Mouse (Mus musculus) liver, embryonic 11.5 days (tissue): Measurements from ENCODE around the gene Slc35g3. TPM values are rescaled to one million over a fixed set of nuclear protein-coding genes. Genes with fewer than 3 reads are reported as not detected.

Experiments used
- polyA plus RNA-seq: library from polyadenylated mRNA; unstranded; fragments of >200 nt; fragmentation: Nextera tagmentation; extraction: Ambion mirVana; gene quantifications from 2 replicates; pipeline ENCODE4 v1.2.1, GENCODE M21; 2014

Gene Slc35g3
- polyA plus RNA-seq, 1 experiment from 2014 or later = not detected

Other genes with a start within 250 kb of the Slc35g3 start
- 0.14 and 0.52 TPM in 2 replicates for gene Dnah2, start 212.9 kb downstream of the Slc35g3 start, polyA plus RNA-seq
- 1.8 and 2.4 TPM in 2 replicates for gene Efnb3, start 201.8 kb downstream of the Slc35g3 start, polyA plus RNA-seq
- gene Wrap53, start 181.7 kb downstream of the Slc35g3 start, polyA plus RNA-seq = 33.7 and 39.3 TPM in 2 replicates
- gene Trp53, start 181.6 kb downstream of the Slc35g3 start, polyA plus RNA-seq = 196 and 198 TPM in 2 replicates
- gene Atp1b2, start 156.0 kb downstream of the Slc35g3 start, polyA plus RNA-seq = 76.2 and 79.5 TPM in 2 replicates
- gene Shbg, start 144.1 kb downstream of the Slc35g3 start, polyA plus RNA-seq = 42.9 and 43.8 TPM in 2 replicates
- 16.7 and 18.0 TPM in 2 replicates for gene Sat2, start 139.9 kb downstream of the Slc35g3 start, polyA plus RNA-seq
- gene Fxr2, start 129.0 kb downstream of the Slc35g3 start, polyA plus RNA-seq = 22.8 and 26.2 TPM in 2 replicates
- not detected in 2 replicates for gene Sox15, start 106.7 kb downstream of the Slc35g3 start, polyA plus RNA-seq
- gene Mpdu1, start 99.3 kb downstream of the Slc35g3 start, polyA plus RNA-seq = 20.7 and 24.0 TPM in 2 replicates
- 21.0 and 22.0 TPM in 2 replicates for gene Cd68, start 95.8 kb downstream of the Slc35g3 start, polyA plus RNA-seq
- gene Eif4a1, start 89.5 kb downstream of the Slc35g3 start, polyA plus RNA-seq = 755 and 757 TPM in 2 replicates
- gene Senp3, start 79.9 kb downstream of the Slc35g3 start, polyA plus RNA-seq = 75.4 and 79.1 TPM in 2 replicates
- 0.37 TPM in 1 of 2 replicates, not detected in the other for gene Tnfsf13, start 76.2 kb downstream of the Slc35g3 start, polyA plus RNA-seq
- gene Tnfsf12, start 66.1 kb downstream of the Slc35g3 start, polyA plus RNA-seq = 4.5 and 6.0 TPM in 2 replicates
- 1.7 and 2.6 TPM in 2 replicates for gene Tnfsfm13, start 65.9 kb downstream of the Slc35g3 start, polyA plus RNA-seq
- 46.1 and 48.9 TPM in 2 replicates for gene Polr2a, start 3.3 kb downstream of the Slc35g3 start, polyA plus RNA-seq
- 0.90 and 1.0 TPM in 2 replicates for gene Zbtb4, start 3.9 kb upstream of the Slc35g3 start, polyA plus RNA-seq
- gene Chrnb1, start 34.0 kb upstream of the Slc35g3 start, polyA plus RNA-seq = 1.3 and 1.4 TPM in 2 replicates
- gene Fgf11, start 39.9 kb upstream of the Slc35g3 start, polyA plus RNA-seq = 1.2 TPM in 2 replicates
- gene Tmem102, start 43.7 kb upstream of the Slc35g3 start, polyA plus RNA-seq = 0.96 and 1.2 TPM in 2 replicates
- gene Gm39566, start 53.3 kb upstream of the Slc35g3 start, polyA plus RNA-seq = not detected in 2 replicates
- not detected in 2 replicates for gene Spem2, start 56.5 kb upstream of the Slc35g3 start, polyA plus RNA-seq
- not detected in 2 replicates for gene Spem1, start 60.2 kb upstream of the Slc35g3 start, polyA plus RNA-seq
- 2.8 and 3.4 TPM in 2 replicates for gene Nlgn2, start 75.8 kb upstream of the Slc35g3 start, polyA plus RNA-seq
- 336 and 370 TPM in 2 replicates for gene Tmem256, start 76.5 kb upstream of the Slc35g3 start, polyA plus RNA-seq
- gene Plscr3, start 84.4 kb upstream of the Slc35g3 start, polyA plus RNA-seq = 63.5 and 70.1 TPM in 2 replicates
- 0.57 and 0.62 TPM in 2 replicates for gene Tnk1, start 96.8 kb upstream of the Slc35g3 start, polyA plus RNA-seq
- not detected in 2 replicates for gene Tmem95, start 116.0 kb upstream of the Slc35g3 start, polyA plus RNA-seq
- 2.3 and 3.6 TPM in 2 replicates for gene Kctd11, start 119.4 kb upstream of the Slc35g3 start, polyA plus RNA-seq
- 8.6 and 8.7 TPM in 2 replicates for gene Acap1, start 133.6 kb upstream of the Slc35g3 start, polyA plus RNA-seq
- 3.2 and 4.0 TPM in 2 replicates for gene 2810408A11Rik, start 139.0 kb upstream of the Slc35g3 start, polyA plus RNA-seq
- gene Neurl4, start 139.1 kb upstream of the Slc35g3 start, polyA plus RNA-seq = 9.5 and 10.5 TPM in 2 replicates
- 121 and 130 TPM in 2 replicates for gene Gps2, start 151.9 kb upstream of the Slc35g3 start, polyA plus RNA-seq
- gene Eif5a, start 160.0 kb upstream of the Slc35g3 start, polyA plus RNA-seq = 2,995 and 3,090 TPM in 2 replicates
- 1.3 and 1.7 TPM in 2 replicates for gene Ybx2, start 173.8 kb upstream of the Slc35g3 start, polyA plus RNA-seq
- 7.0 and 8.3 TPM in 2 replicates for gene Slc2a4, start 186.2 kb upstream of the Slc35g3 start, polyA plus RNA-seq
- gene Cldn7, start 202.8 kb upstream of the Slc35g3 start, polyA plus RNA-seq = 4.0 and 5.1 TPM in 2 replicates
- gene Ctdnep1, start 219.2 kb upstream of the Slc35g3 start, polyA plus RNA-seq = 20.8 and 24.0 TPM in 2 replicates
- gene Elp5, start 220.5 kb upstream of the Slc35g3 start, polyA plus RNA-seq = 131 and 146 TPM in 2 replicates
- gene Gabarap, start 229.2 kb upstream of the Slc35g3 start, polyA plus RNA-seq = 302 and 311 TPM in 2 replicates
- gene Phf23, start 233.8 kb upstream of the Slc35g3 start, polyA plus RNA-seq = 33.2 and 36.6 TPM in 2 replicates
- gene Dvl2, start 238.6 kb upstream of the Slc35g3 start, polyA plus RNA-seq = 22.1 and 23.3 TPM in 2 replicates